Mouse (Mus musculus): ENCODE results near the gene Fetub. TPM values are rescaled to one million over a fixed set of nuclear protein-coding genes. Genes with fewer than 3 reads are reported as not detected.

Fetub gene
- polyA plus RNA-seq (2014; fragmentation: Nextera tagmentation; extraction: Ambion mirVana), result 0.16 and 0.48 TPM in 2 replicates

- Histone ChIP-seq H3K4me1 (ENCODE audit: control insufficient read depth, insufficient read depth, low read length) (no peaks in the 10 kb centered on the region), H3K9me3 (ENCODE audit: control insufficient read depth, low read depth, low read length) (no peaks in the 10 kb centered on the region), H3K4me2 (replicated peaks; ENCODE audit: low read depth, low read length) (no peak within 1 kb of the TSS), H3K27me3 (ENCODE audit: control insufficient read depth, insufficient read depth, low read length) (no peaks in the 10 kb centered on the region), H3K9ac (replicated peaks; ENCODE audit: low read depth, low read length) (no peak within 1 kb of the TSS), H3K27ac (ENCODE audit: low read length) (no peak within 1 kb of the TSS), H3K36me3 (ENCODE audit: control insufficient read depth, insufficient read depth, low read length) (no peaks in the 10 kb centered on the region), H3K4me3 (ENCODE audit: low read depth, low read length) (no peak within 1 kb of the TSS)
- no peak for ATAC-seq (ENCODE audit: insufficient number of reproducible peaks, insufficient read depth, low FRiP score, low read depth)
- WGBS, result 88% methylated on average over 5 of the region's 5 CpGs
Observed at GRCm38 (mm10) chr16:22918034-22918433, at the start of gene Fetub. Gene Fetub (plus strand): TSS chr16:22918334.

GRCm38 (mm10) chr16:22872397-22872796 is 45.7 kb upstream of the Fetub start:
- 93% methylated on average over 8 of the region's 8 CpGs for WGBS
- no peak overlapping the region for H3K4me2 ChIP-seq (replicated peaks; ENCODE audit: low read depth, low read length)
- no peaks in the 10 kb centered on the region for H3K4me1 ChIP-seq (ENCODE audit: control insufficient read depth, insufficient read depth, low read length)
- H3K27ac ChIP-seq (ENCODE audit: low read length), result no peak overlapping the region
- no peaks in the 10 kb centered on the region for H3K9me3 ChIP-seq (ENCODE audit: control insufficient read depth, low read depth, low read length)
- H3K9ac ChIP-seq (replicated peaks; ENCODE audit: low read depth, low read length), result no peak overlapping the region
- no peak for ATAC-seq (ENCODE audit: insufficient number of reproducible peaks, insufficient read depth, low FRiP score, low read depth)
- H3K27me3 ChIP-seq (ENCODE audit: control insufficient read depth, insufficient read depth, low read length), result no peaks in the 10 kb centered on the region
- H3K4me3 ChIP-seq (ENCODE audit: low read depth, low read length), result no peak overlapping the region
- H3K36me3 ChIP-seq (ENCODE audit: control insufficient read depth, insufficient read depth, low read length), result peaks cover 58% of the 10 kb centered on the region

DNA sequence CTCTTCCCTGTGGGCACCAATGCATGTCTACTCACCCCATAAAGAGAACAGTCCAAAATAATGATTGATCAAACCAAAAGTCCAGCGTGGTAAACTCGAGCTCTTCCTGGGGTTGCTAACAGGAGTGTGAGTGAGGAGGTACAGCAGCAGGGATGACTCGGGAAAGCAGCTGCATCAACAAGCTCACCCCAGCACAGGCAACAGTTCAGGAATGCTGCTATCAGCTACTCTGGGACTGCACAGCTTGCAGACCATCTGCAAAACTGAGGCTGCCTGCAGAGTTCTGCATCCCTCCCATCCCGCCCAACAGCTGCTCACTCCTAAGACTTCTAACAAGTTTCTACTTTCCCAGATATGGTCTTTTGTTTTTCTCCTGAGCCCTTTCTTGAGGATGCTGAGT is 44.8 kb upstream of the Fetub start:
- no peak overlapping the region for H3K27ac ChIP-seq (ENCODE audit: low read length)
- WGBS, result 83% methylated on average over 4 of the region's 4 CpGs
- no peak overlapping the region for H3K4me3 ChIP-seq (ENCODE audit: low read depth, low read length)
- ATAC-seq (ENCODE audit: insufficient number of reproducible peaks, insufficient read depth, low FRiP score, low read depth), result no peak
- no peaks in the 10 kb centered on the region for H3K4me1 ChIP-seq (ENCODE audit: control insufficient read depth, insufficient read depth, low read length)
- no peak overlapping the region for H3K4me2 ChIP-seq (replicated peaks; ENCODE audit: low read depth, low read length)
- peaks cover 49% of the 10 kb centered on the region for H3K36me3 ChIP-seq (ENCODE audit: control insufficient read depth, insufficient read depth, low read length)
- H3K9ac ChIP-seq (replicated peaks; ENCODE audit: low read depth, low read length), result no peak overlapping the region
- H3K9me3 ChIP-seq (ENCODE audit: control insufficient read depth, low read depth, low read length), result no peaks in the 10 kb centered on the region
- H3K27me3 ChIP-seq (ENCODE audit: control insufficient read depth, insufficient read depth, low read length), result no peaks in the 10 kb centered on the region

DNA sequence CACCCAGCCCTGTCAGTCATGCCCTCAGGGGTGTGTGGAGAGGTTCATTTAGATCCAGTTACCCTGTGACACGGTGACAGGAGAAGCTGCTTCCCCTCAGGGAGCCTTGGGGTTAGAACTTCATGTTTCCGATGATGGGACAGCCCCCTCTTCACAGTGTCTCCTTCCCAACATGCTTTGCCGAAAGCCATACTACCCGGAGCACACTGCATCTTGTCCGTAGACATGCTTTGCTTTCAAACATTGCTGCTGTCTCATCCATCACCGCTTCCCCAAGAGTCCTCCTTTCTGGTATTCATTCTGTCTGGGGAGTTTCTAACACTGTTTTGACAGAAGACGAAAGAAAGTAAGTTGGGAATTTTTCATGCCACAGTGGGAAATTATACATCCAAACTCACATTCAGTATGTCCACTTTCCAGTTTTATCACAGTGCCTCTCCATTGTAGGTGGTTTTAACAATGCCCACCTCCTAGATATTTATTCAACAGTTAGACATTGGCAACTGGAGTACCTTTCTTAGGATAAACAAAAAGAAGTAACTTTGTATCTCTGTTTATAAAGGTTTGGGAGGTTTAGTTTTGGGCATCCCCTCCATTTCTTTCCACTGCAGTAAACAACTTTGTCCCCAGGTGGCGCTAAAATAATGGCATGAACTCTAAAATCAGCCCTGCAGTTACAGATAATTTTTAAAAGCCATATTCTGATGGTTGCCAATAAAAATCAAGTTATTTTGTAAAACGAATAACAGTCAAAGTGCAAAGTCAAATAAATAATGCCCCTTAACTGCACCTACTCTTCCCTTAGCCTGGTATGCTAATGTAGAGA is 41.7 kb upstream of the Fetub start:
- H3K4me3 ChIP-seq (ENCODE audit: low read depth, low read length), result no peak overlapping the region
- no peak overlapping the region for H3K9ac ChIP-seq (replicated peaks; ENCODE audit: low read depth, low read length)
- no peak overlapping the region for H3K27ac ChIP-seq (ENCODE audit: low read length)
- no peaks in the 10 kb centered on the region for H3K27me3 ChIP-seq (ENCODE audit: control insufficient read depth, insufficient read depth, low read length)
- no peaks in the 10 kb centered on the region for H3K4me1 ChIP-seq (ENCODE audit: control insufficient read depth, insufficient read depth, low read length)
- 41% methylated on average over 9 of the region's 9 CpGs for whole genome bisulfite sequencing
- no peak overlapping the region for H3K4me2 ChIP-seq (replicated peaks; ENCODE audit: low read depth, low read length)
- peaks cover 18% of the 10 kb centered on the region for H3K36me3 ChIP-seq (ENCODE audit: control insufficient read depth, insufficient read depth, low read length)
- ATAC-seq (ENCODE audit: insufficient number of reproducible peaks, insufficient read depth, low FRiP score, low read depth), result no peak
- H3K9me3 ChIP-seq (ENCODE audit: control insufficient read depth, low read depth, low read length), result no peaks in the 10 kb centered on the region

DNA sequence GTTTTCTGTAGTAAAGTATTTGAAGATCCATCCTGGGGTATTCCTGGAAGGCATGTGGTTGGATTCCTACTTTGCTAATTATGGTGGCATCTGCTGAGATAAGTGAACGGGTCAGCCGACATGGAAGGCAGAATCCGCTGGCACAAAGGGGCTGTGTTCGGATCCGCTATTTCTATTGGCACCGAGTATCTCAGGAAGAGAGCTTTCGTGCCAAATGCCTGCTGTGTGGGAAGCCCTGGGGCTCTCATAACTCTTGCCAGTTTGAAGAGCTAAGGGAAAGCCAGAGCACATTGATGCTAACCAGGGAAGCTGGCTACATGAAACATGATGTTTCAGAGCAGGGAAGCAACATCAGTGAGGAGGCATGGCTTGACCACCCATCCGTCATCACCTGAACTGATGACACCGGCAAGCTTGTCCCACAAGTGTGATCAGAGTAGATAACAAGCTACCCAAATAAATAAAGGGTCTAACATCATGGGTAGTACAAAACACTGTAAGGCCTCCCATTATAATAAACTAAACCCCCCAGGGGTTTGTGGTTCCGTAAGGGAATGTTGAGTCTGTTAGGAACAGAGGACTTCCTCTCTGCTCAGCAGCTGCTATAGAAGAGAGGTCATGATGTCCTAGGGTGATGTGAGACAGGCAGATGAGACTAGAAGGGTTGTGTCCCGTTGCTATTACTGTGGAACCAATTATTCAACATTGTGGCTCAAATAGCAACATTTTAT is 40.3 kb upstream of the Fetub start:
- H3K27me3 ChIP-seq (ENCODE audit: control insufficient read depth, insufficient read depth, low read length), result no peaks in the 10 kb centered on the region
- WGBS, result 81% methylated on average over 11 of the region's 11 CpGs
- no peak overlapping the region for H3K27ac ChIP-seq (ENCODE audit: low read length)
- no peaks in the 10 kb centered on the region for H3K9me3 ChIP-seq (ENCODE audit: control insufficient read depth, low read depth, low read length)
- no peak overlapping the region for H3K4me2 ChIP-seq (replicated peaks; ENCODE audit: low read depth, low read length)
- H3K4me1 ChIP-seq (ENCODE audit: control insufficient read depth, insufficient read depth, low read length), result no peaks in the 10 kb centered on the region
- H3K4me3 ChIP-seq (ENCODE audit: low read depth, low read length), result no peak overlapping the region
- no peak overlapping the region for H3K9ac ChIP-seq (replicated peaks; ENCODE audit: low read depth, low read length)
- ATAC-seq (ENCODE audit: insufficient number of reproducible peaks, insufficient read depth, low FRiP score, low read depth), result no peak
- H3K36me3 ChIP-seq (ENCODE audit: control insufficient read depth, insufficient read depth, low read length), result peaks cover 4% of the 10 kb centered on the region; the same call in 1 of the 2 replicates

- no peaks in the 10 kb centered on the region for H3K36me3 ChIP-seq (ENCODE audit: control insufficient read depth, insufficient read depth, low read length)
- H3K4me1 ChIP-seq (ENCODE audit: control insufficient read depth, insufficient read depth, low read length), result no peaks in the 10 kb centered on the region
- ATAC-seq (ENCODE audit: insufficient number of reproducible peaks, insufficient read depth, low FRiP score, low read depth), result no peak
Observed at GRCm38 (mm10) chr16:22878716-22879115, 39.4 kb upstream of the Fetub start.

GRCm38 (mm10) chr16:22879945-22880595 is 38.1 kb upstream of the Fetub start:
- Histone ChIP-seq H3K27ac (ENCODE audit: low read length) (no peak overlapping the region), H3K4me2 (replicated peaks; ENCODE audit: low read depth, low read length) (no peak overlapping the region), H3K27me3 (ENCODE audit: control insufficient read depth, insufficient read depth, low read length) (no peaks in the 10 kb centered on the region), H3K9me3 (ENCODE audit: control insufficient read depth, low read depth, low read length) (no peaks in the 10 kb centered on the region), H3K9ac (replicated peaks; ENCODE audit: low read depth, low read length) (no peak overlapping the region), H3K4me1 (ENCODE audit: control insufficient read depth, insufficient read depth, low read length) (no peaks in the 10 kb centered on the region), H3K36me3 (ENCODE audit: control insufficient read depth, insufficient read depth, low read length) (no peaks in the 10 kb centered on the region), H3K4me3 (ENCODE audit: low read depth, low read length) (no peak overlapping the region)
- 63% methylated on average over 7 of the region's 7 CpGs for WGBS
- no peak for ATAC-seq (ENCODE audit: insufficient number of reproducible peaks, insufficient read depth, low FRiP score, low read depth)

More at GRCm38 (mm10) chr16:22878716-22879115, 39.4 kb upstream of the Fetub start:
- H3K4me2 ChIP-seq (replicated peaks; ENCODE audit: low read depth, low read length), result no peak overlapping the region
- no peak overlapping the region for H3K4me3 ChIP-seq (ENCODE audit: low read depth, low read length)
- 78% methylated on average over 7 of the region's 7 CpGs for WGBS
- no peak overlapping the region for H3K27ac ChIP-seq (ENCODE audit: low read length)
- no peaks in the 10 kb centered on the region for H3K27me3 ChIP-seq (ENCODE audit: control insufficient read depth, insufficient read depth, low read length)
- no peaks in the 10 kb centered on the region for H3K9me3 ChIP-seq (ENCODE audit: control insufficient read depth, low read depth, low read length)
- H3K9ac ChIP-seq (replicated peaks; ENCODE audit: low read depth, low read length), result no peak overlapping the region

GRCm38 (mm10) chr16:22880900-22881299 is 37.2 kb upstream of the Fetub start:
- no peaks in the 10 kb centered on the region for H3K27me3 ChIP-seq (ENCODE audit: control insufficient read depth, insufficient read depth, low read length)
- H3K4me3 ChIP-seq (ENCODE audit: low read depth, low read length), result no peak overlapping the region
- 31% methylated on average over 6 of the region's 6 CpGs for WGBS
- no peak overlapping the region for H3K4me2 ChIP-seq (replicated peaks; ENCODE audit: low read depth, low read length)
- no peaks in the 10 kb centered on the region for H3K36me3 ChIP-seq (ENCODE audit: control insufficient read depth, insufficient read depth, low read length)
- no peaks in the 10 kb centered on the region for H3K9me3 ChIP-seq (ENCODE audit: control insufficient read depth, low read depth, low read length)
- no peak for ATAC-seq (ENCODE audit: insufficient number of reproducible peaks, insufficient read depth, low FRiP score, low read depth)
- H3K4me1 ChIP-seq (ENCODE audit: control insufficient read depth, insufficient read depth, low read length), result no peaks in the 10 kb centered on the region
- no peak overlapping the region for H3K9ac ChIP-seq (replicated peaks; ENCODE audit: low read depth, low read length)
- no peak overlapping the region for H3K27ac ChIP-seq (ENCODE audit: low read length)

All from stomach, embryonic 14.5 days (tissue).